Mouse (Mus musculus): ENCODE measurements around the gene Gucd1. TPM values are rescaled to one million over a fixed set of nuclear protein-coding genes. Genes with fewer than 3 reads are reported as not detected.

The Gucd1 gene
- polyA plus RNA-seq, 1 experiment from 2014 or later = 46.9 TPM

DNA sequence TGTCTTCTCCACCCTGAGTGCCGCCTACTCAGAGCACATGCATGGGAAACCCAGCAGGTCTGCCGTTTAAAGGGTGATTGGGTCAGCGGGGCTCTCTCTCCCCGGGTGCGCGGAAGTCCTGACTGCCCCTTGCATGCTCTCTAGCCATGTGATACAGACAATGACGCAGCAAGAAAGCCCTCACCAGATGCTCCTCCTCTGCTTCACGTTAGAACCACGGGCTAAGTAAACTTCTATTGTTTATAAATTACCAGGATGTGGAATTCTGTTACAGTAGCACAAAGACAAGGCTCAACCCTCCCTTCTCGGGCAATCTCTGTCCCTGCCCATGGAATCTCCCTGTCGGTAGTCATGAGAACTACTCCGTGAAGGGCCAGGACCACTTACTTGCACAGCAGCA is 33.4 kb upstream of the Gucd1 start:
- H3K4me1 ChIP-seq (ENCODE audit: control insufficient read depth, insufficient read depth, low read length) = peaks cover 18% of the 10 kb centered on the region
- peak; percentile 32; the same call in 1 of the 2 replicates for ATAC-seq (ENCODE audit: low FRiP score, low TSS enrichment)
- H3K9ac ChIP-seq (ENCODE audit: low read depth, low read length) = no peak overlapping the region
- no peaks in the 10 kb centered on the region for H3K27me3 ChIP-seq (ENCODE audit: control insufficient read depth, insufficient read depth, low read length)
- no peak overlapping the region for H3K27ac ChIP-seq (ENCODE audit: low read depth, low read length)
- 36% methylated on average over 12 of the region's 12 CpGs for WGBS
- no peak overlapping the region for H3K4me2 ChIP-seq (replicated peaks; ENCODE audit: low read depth, low read length)
- no peak overlapping the region for H3K4me3 ChIP-seq (ENCODE audit: low read length)
- no peaks in the 10 kb centered on the region for H3K36me3 ChIP-seq (ENCODE audit: control insufficient read depth, insufficient read depth, low read length)
- H3K9me3 ChIP-seq (ENCODE audit: control insufficient read depth, low read length) = no peaks in the 10 kb centered on the region

DNA sequence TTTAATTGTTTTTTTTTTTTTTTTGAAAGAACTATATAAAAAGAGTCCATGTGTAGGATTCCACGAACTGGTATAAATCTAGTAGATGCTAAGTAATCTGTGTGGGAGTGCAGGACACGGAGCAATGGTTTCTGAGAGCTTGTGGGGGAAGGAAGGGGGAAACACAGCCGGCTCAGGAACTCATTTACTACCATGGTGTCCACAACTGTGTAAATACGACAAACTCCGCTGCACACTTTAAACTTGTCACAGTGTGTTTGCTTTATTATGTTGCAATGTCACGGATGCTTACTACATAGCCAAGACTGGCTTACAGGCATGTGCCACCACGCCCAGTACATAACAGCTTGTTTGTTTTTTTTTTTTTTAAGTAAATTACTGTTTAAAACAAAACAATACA is 32.1 kb upstream of the Gucd1 start:
- peaks cover 18% of the 10 kb centered on the region for H3K4me1 ChIP-seq (ENCODE audit: control insufficient read depth, insufficient read depth, low read length)
- H3K4me3 ChIP-seq (ENCODE audit: low read length) = no peak overlapping the region
- H3K27ac ChIP-seq (ENCODE audit: low read depth, low read length) = 0 out of 2 replicates have a peak overlapping the region, but pooled peaks have one; percentile 20
- peak; percentile 54; the same call in 1 of the 2 replicates for ATAC-seq (ENCODE audit: low FRiP score, low TSS enrichment)
- no peaks in the 10 kb centered on the region for H3K9me3 ChIP-seq (ENCODE audit: control insufficient read depth, low read length)
- no peak overlapping the region for H3K4me2 ChIP-seq (replicated peaks; ENCODE audit: low read depth, low read length)
- H3K36me3 ChIP-seq (ENCODE audit: control insufficient read depth, insufficient read depth, low read length) = no peaks in the 10 kb centered on the region
- WGBS = 16% methylated on average over 7 of the region's 7 CpGs
- no peaks in the 10 kb centered on the region for H3K27me3 ChIP-seq (ENCODE audit: control insufficient read depth, insufficient read depth, low read length)
- H3K9ac ChIP-seq (ENCODE audit: low read depth, low read length) = no peak overlapping the region

DNA sequence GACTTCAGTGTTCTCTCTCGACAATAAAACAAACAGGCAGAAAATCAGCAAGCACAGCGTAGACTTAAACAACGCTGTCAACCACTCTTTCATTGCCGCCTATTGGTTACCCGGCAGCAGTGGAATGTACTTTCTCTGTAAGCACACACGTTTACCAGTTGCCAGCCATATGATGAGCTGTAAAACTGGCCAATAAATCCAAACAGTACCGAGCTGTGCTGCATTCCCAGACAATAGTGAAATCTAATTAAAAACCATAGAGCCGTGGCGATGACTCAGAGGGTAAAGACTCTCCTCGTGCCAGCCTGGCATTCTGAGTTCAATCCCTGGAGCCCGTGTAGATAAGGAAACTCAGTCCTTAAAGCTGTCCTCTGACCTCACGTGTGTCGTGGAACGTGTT is 30.7 kb upstream of the Gucd1 start:
- 46% methylated on average over 14 of the region's 14 CpGs for WGBS

GRCm38 (mm10) chr10:75547901-75548300 is 30.1 kb upstream of the Gucd1 start:
- Histone ChIP-seq H3K36me3 (ENCODE audit: control insufficient read depth, insufficient read depth, low read length) (no peaks in the 10 kb centered on the region), H3K4me1 (ENCODE audit: control insufficient read depth, insufficient read depth, low read length) (peaks cover 18% of the 10 kb centered on the region), H3K9ac (ENCODE audit: low read depth, low read length) (no peak overlapping the region), H3K27ac (ENCODE audit: low read depth, low read length) (no peak overlapping the region), H3K9me3 (ENCODE audit: control insufficient read depth, low read length) (no peaks in the 10 kb centered on the region), H3K27me3 (ENCODE audit: control insufficient read depth, insufficient read depth, low read length) (no peaks in the 10 kb centered on the region), H3K4me3 (ENCODE audit: low read length) (no peak overlapping the region), H3K4me2 (replicated peaks; ENCODE audit: low read depth, low read length) (no peak overlapping the region)
- ATAC-seq (ENCODE audit: low FRiP score, low TSS enrichment) = no peak
- 60% methylated on average over 7 of the region's 7 CpGs for WGBS

More for the DNA sequence above, 30.7 kb upstream of the Gucd1 start:
- Histone ChIP-seq H3K36me3 (ENCODE audit: control insufficient read depth, insufficient read depth, low read length) (no peaks in the 10 kb centered on the region), H3K4me3 (ENCODE audit: low read length) (no peak overlapping the region), H3K9ac (ENCODE audit: low read depth, low read length) (no peak overlapping the region), H3K4me1 (ENCODE audit: control insufficient read depth, insufficient read depth, low read length) (peaks cover 18% of the 10 kb centered on the region), H3K9me3 (ENCODE audit: control insufficient read depth, low read length) (no peaks in the 10 kb centered on the region), H3K4me2 (replicated peaks; ENCODE audit: low read depth, low read length) (no peak overlapping the region), H3K27me3 (ENCODE audit: control insufficient read depth, insufficient read depth, low read length) (no peaks in the 10 kb centered on the region), H3K27ac (ENCODE audit: low read depth, low read length) (no peak overlapping the region)
- ATAC-seq (ENCODE audit: low FRiP score, low TSS enrichment) = no peak

DNA sequence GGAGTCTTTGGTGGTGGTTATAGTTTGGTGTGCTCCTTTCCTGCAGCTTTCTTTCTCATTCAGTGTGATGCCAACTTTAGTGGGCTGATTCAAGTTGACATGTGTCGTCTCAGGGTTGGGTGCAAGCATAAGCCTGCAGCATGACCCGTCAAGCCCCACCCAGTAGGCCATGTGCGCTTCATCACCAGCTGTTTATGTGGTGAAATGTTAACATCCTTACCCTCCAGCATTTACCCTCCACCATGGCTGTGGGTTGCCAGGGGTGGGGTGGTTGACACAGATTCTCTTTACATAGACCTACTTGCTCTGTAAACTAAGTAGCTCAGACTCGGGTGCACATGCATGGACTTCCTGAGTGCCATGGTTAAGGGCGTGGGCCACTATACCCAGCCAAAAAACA is 18.4 kb upstream of the Gucd1 start:
- Histone ChIP-seq H3K27me3 (ENCODE audit: control insufficient read depth, insufficient read depth, low read length) (no peaks in the 10 kb centered on the region), H3K27ac (ENCODE audit: low read depth, low read length) (no peak overlapping the region), H3K9ac (ENCODE audit: low read depth, low read length) (no peak overlapping the region), H3K4me3 (ENCODE audit: low read length) (no peak overlapping the region), H3K36me3 (ENCODE audit: control insufficient read depth, insufficient read depth, low read length) (peaks cover 50% of the 10 kb centered on the region), H3K4me1 (ENCODE audit: control insufficient read depth, insufficient read depth, low read length) (no peaks in the 10 kb centered on the region), H3K4me2 (replicated peaks; ENCODE audit: low read depth, low read length) (no peak overlapping the region), H3K9me3 (ENCODE audit: control insufficient read depth, low read length) (no peaks in the 10 kb centered on the region)
- 94% methylated on average over 5 of the region's 5 CpGs for WGBS
- no peak for ATAC-seq (ENCODE audit: low FRiP score, low TSS enrichment)

DNA sequence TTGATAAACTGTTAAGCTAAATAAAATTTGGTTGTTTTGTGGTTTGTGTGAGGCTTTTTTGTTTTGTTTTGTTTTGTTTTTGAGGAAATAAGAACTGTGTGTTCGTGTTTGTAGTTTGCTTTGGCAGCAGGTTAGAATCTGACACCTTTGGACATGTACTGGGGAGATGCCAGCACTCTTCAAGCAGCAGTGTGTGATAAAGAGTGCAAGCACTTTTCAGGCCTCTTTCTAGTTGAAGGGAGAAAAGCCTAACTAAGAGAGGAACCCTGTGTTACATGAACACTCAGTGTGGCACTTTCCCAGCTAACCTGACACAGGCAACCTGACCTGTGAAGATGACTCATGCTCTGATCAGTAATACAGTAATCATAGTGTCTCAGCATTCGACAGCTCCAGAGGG is 17.7 kb upstream of the Gucd1 start:
- Histone ChIP-seq H3K4me1 (ENCODE audit: control insufficient read depth, insufficient read depth, low read length) (no peaks in the 10 kb centered on the region), H3K4me2 (replicated peaks; ENCODE audit: low read depth, low read length) (no peak overlapping the region), H3K9me3 (ENCODE audit: control insufficient read depth, low read length) (no peaks in the 10 kb centered on the region), H3K27me3 (ENCODE audit: control insufficient read depth, insufficient read depth, low read length) (no peaks in the 10 kb centered on the region), H3K36me3 (ENCODE audit: control insufficient read depth, insufficient read depth, low read length) (peaks cover 50% of the 10 kb centered on the region), H3K27ac (ENCODE audit: low read depth, low read length) (no peak overlapping the region), H3K9ac (ENCODE audit: low read depth, low read length) (no peak overlapping the region), H3K4me3 (ENCODE audit: low read length) (no peak overlapping the region)
- WGBS = 96% methylated on average over 2 of the region's 2 CpGs
- ATAC-seq (ENCODE audit: low FRiP score, low TSS enrichment) = no peak

GRCm38 (mm10) chr10:75534934-75535333 is 17.2 kb upstream of the Gucd1 start:
- Histone ChIP-seq H3K9ac (ENCODE audit: low read depth, low read length) (no peak overlapping the region), H3K27ac (ENCODE audit: low read depth, low read length) (no peak overlapping the region), H3K4me2 (replicated peaks; ENCODE audit: low read depth, low read length) (no peak overlapping the region), H3K4me3 (ENCODE audit: low read length) (no peak overlapping the region), H3K4me1 (ENCODE audit: control insufficient read depth, insufficient read depth, low read length) (no peaks in the 10 kb centered on the region), H3K27me3 (ENCODE audit: control insufficient read depth, insufficient read depth, low read length) (no peaks in the 10 kb centered on the region), H3K9me3 (ENCODE audit: control insufficient read depth, low read length) (no peaks in the 10 kb centered on the region), H3K36me3 (ENCODE audit: control insufficient read depth, insufficient read depth, low read length) (peaks cover 53% of the 10 kb centered on the region)
- no peak for ATAC-seq (ENCODE audit: low FRiP score, low TSS enrichment)
- WGBS = 90% methylated on average over 8 of the region's 8 CpGs

GRCm38 (mm10) chr10:75534216-75534615 is 16.4 kb upstream of the Gucd1 start:
- Histone ChIP-seq H3K27me3 (ENCODE audit: control insufficient read depth, insufficient read depth, low read length) (no peaks in the 10 kb centered on the region), H3K36me3 (ENCODE audit: control insufficient read depth, insufficient read depth, low read length) (peaks cover 55% of the 10 kb centered on the region), H3K4me2 (replicated peaks; ENCODE audit: low read depth, low read length) (no peak overlapping the region), H3K4me3 (ENCODE audit: low read length) (no peak overlapping the region), H3K9me3 (ENCODE audit: control insufficient read depth, low read length) (no peaks in the 10 kb centered on the region), H3K9ac (ENCODE audit: low read depth, low read length) (no peak overlapping the region), H3K27ac (ENCODE audit: low read depth, low read length) (no peak overlapping the region), H3K4me1 (ENCODE audit: control insufficient read depth, insufficient read depth, low read length) (no peaks in the 10 kb centered on the region)
- ATAC-seq (ENCODE audit: low FRiP score, low TSS enrichment) = no peak
- WGBS = 93% methylated on average over 8 of the region's 8 CpGs

- no peaks in the 10 kb centered on the region for H3K9me3 ChIP-seq (ENCODE audit: control insufficient read depth, low read length)
- H3K36me3 ChIP-seq (ENCODE audit: control insufficient read depth, insufficient read depth, low read length) = peaks cover 56% of the 10 kb centered on the region
- 88% methylated on average over 9 of the region's 9 CpGs for WGBS
- H3K27ac ChIP-seq (ENCODE audit: low read depth, low read length) = no peak overlapping the region
- H3K27me3 ChIP-seq (ENCODE audit: control insufficient read depth, insufficient read depth, low read length) = no peaks in the 10 kb centered on the region
- no peaks in the 10 kb centered on the region for H3K4me1 ChIP-seq (ENCODE audit: control insufficient read depth, insufficient read depth, low read length)
- no peak for ATAC-seq (ENCODE audit: low FRiP score, low TSS enrichment)
- H3K4me2 ChIP-seq (replicated peaks; ENCODE audit: low read depth, low read length) = no peak overlapping the region
- H3K4me3 ChIP-seq (ENCODE audit: low read length) = no peak overlapping the region
- H3K9ac ChIP-seq (ENCODE audit: low read depth, low read length) = no peak overlapping the region
Observed at GRCm38 (mm10) chr10:75531532-75532090, 13.8 kb upstream of the Gucd1 start.

All from kidney, embryonic 14.5 days (tissue).